Mouse (Mus musculus): ENCODE results near the gene Ccdc113. TPM values are rescaled to one million over a fixed set of nuclear protein-coding genes. Genes with fewer than 3 reads are reported as not detected.

Gene Ccdc113
- total RNA-seq (2023; ENCODE audit: inconsistent age) = not detected in 4 replicates

DNA sequence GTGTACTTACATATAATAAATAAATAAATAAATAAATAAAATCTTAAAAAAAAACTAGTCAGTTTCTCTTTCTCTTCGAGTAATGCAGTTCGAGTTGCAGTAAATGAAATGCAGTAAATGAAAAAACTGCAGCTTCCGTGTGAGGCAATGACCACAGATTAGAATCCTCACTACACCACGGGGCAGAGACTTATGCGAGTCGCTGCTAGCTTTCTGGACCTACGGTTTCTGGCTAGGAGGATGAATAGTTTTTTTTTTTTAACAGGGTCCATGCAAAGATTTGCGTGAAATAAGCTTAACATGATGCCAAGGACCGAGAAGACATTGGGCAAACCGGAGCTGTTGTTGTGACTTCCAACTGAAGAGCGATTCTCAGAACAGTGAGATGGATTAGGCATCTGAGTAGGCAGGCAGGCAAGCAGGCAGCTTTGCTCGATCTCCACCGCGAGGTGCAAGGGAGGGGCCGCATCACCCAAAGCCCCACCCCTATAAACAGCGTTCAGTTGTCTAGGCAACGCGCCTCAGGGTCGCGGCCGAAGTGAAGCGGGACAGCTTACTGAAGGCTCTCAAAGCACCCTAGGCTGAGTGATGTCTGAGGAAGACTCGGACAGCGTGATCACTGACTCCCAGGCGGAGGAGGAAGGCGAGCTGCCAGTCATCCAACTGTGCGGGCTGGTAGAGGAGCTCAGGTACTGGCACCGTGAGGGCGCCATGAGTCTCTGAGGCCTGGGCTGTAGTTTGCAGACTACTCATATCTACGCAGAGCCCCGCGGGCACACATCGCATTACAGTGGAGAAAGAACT is at the start of gene Ccdc113:
TSS of gene Ccdc113 (plus strand) at position 502 of the 804 bp plus-strand sequence.

DNA sequence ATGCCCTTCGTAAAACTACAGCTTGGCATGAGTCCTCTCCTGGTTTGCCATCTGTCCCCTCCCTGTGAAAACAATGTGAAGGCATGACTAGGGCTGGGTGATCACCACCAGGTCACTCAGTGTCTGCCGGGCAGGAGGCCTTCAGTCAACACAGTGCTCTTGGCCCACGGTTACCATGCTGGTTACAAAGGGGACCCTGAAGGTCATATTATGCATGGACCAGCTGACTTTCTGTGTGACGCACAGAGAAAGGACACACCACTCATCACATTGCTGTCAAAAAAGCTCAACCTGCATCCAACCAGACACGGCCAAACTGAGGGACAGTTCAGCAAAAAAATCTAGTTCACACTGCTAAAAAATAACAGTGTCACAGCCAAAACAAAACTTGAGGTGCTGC is 43.9 kb upstream of the Ccdc113 start, which contains the start of gene Csnk2a2:
TSS of gene Csnk2a2 (minus strand) at position 34 of the 400 bp plus-strand sequence.

DNA sequence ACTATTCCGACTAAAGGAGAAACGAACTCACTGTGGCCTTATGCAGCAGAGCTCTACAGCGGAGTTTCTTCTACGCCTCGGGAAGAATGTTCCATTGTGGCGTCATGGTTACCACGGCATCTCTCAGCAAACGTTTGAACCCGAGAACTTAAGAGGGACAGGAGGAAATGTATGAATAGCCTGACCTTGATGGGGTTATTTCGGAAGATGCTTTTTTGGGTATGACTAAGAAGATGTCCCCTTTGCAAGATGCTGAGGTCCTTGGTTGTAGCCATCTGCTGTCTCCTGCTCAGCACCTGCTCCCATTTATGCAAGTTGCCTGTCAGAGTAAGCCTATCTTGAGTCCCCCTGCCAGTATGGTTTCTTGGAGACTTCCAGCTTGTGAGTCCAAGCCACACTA is 42.4 kb downstream of the Ccdc113 start, which contains the start of gene Prss54:
TSS of gene Prss54 (minus strand) at position 101 of the 400 bp plus-strand sequence.

Other genes starting within 250 kb of the Ccdc113 start
- not detected in 4 replicates for gene Cngb1, start 227.5 kb upstream of the Ccdc113 start, total RNA-seq (2023; ENCODE audit: inconsistent age)
- not detected in 4 replicates for gene Tepp, start 223.5 kb upstream of the Ccdc113 start, total RNA-seq (2023; ENCODE audit: inconsistent age)
- gene Zfp319, start 202.1 kb upstream of the Ccdc113 start, total RNA-seq (2023; ENCODE audit: inconsistent age) = 24.0 to 25.1 TPM (median 24.7 TPM) in 4 replicates
- 47.6 to 62.2 TPM (median 53.8 TPM) in 4 replicates for gene Usb1, start 201.8 kb upstream of the Ccdc113 start, total RNA-seq (2023; ENCODE audit: inconsistent age)
- 0.13 to 0.99 TPM in 2 of 4 replicates, not detected in the others for gene Mmp15, start 181.8 kb upstream of the Ccdc113 start, total RNA-seq (2023; ENCODE audit: inconsistent age)
- gene Cfap20, start 99.2 kb upstream of the Ccdc113 start, total RNA-seq (2023; ENCODE audit: inconsistent age) = 114 to 152 TPM (median 137 TPM) in 4 replicates
- 82.4 to 93.6 TPM (median 84.1 TPM) in 4 replicates for gene Csnk2a2, start 44.0 kb upstream of the Ccdc113 start, total RNA-seq (2023; ENCODE audit: inconsistent age)
- not detected in 4 replicates for gene Prss54, start 42.3 kb downstream of the Ccdc113 start, total RNA-seq (2023; ENCODE audit: inconsistent age)
- 3.2 to 7.0 TPM (median 4.4 TPM) in 4 replicates for gene Gins3, start 99.4 kb downstream of the Ccdc113 start, total RNA-seq (2023; ENCODE audit: inconsistent age)
- gene Ndrg4, start 142.9 kb downstream of the Ccdc113 start, total RNA-seq (2023; ENCODE audit: inconsistent age) = 0.84 TPM in 1 of 4 replicates, not detected in the others
- gene Setd6, start 181.8 kb downstream of the Ccdc113 start, total RNA-seq (2023; ENCODE audit: inconsistent age) = 23.9 to 32.9 TPM (median 28.7 TPM) in 4 replicates

Measured in B cell, adult (primary cell).